Mouse (Mus musculus) heart, adult 18-20 months (tissue): ENCODE data around the gene Kcng1. TPM values are rescaled to one million over a fixed set of nuclear protein-coding genes. Genes with fewer than 3 reads are reported as not detected.

Experiments used
- DNase-seq, 2 experiments: peaks; one replicate each; pipeline ENCODE4 v3.0.0; 2021 to 2022; ENCODE audit warnings: mixed read lengths in 1 of 2
- total RNA-seq, 2 experiments: library from RNA; stranded (reverse); gene quantifications; 2 replicates each; pipeline ENCODE4 v1.2.3; 2021

Gene Kcng1
- total RNA-seq, 2 experiments from 2014 or later: not detected

DNA sequence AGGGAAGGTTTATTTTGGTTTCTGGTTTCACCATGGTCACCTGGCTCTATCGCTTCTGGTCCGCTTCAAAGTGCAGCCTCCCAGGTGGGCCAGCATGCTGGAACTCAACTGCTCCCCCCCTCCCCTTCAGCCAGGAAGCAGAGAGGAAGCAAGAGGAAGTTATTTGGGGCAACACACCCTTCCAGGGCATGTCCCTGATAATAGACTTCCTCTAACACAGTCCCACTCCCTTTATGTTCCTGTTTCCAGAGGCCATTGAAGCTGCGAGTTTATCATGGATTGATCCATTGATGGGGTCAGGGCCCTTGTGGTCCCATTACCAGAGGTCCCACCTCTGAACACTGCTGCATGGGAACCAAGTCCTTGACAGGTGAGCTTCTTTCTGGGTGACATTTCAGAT, 21.4 kb downstream of the Kcng1 start:
- DNase-seq: no peak

DNA sequence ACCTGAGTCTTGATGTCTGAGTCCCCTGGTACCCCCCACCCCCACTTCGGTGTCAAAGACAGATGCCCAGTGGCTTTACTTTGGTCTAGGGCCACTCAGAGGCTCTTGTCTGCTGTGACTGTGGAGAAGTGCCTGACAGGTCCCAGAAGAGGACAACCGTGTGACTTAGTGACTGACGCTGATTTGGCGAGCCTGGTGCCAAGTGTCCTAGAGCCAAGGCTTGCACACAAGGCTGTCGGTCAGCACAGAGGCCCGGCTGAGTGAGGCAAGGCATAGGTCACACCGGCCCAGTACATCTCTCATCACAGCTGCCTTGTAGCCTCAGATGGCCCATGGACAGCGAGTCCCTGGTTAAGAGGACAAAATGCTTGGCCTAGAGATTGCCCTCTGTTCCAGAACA, 22.5 kb downstream of the Kcng1 start:
- DNase-seq: peak; percentile 47 to 60

DNA sequence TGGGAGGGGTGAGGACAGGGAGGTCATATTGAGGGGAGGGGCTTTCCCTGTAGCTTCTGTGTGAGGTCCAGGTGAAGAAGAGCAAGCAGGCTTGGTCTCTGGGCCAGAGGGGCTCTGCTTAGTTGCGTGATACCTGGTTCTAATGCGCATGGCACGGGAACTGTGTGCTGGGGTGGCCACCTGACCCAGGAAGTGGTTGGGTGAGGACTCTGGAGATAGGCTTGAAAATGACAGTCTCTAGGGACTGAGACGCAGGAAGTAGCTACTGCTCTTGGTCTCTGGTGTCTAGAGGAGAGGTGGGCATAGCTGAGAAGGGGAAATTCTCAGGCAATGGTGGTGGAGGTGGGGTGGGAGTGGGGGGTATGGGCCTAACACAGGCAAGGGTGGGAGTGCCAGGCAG, 24.3 kb downstream of the Kcng1 start:
- DNase-seq: no peak

DNA sequence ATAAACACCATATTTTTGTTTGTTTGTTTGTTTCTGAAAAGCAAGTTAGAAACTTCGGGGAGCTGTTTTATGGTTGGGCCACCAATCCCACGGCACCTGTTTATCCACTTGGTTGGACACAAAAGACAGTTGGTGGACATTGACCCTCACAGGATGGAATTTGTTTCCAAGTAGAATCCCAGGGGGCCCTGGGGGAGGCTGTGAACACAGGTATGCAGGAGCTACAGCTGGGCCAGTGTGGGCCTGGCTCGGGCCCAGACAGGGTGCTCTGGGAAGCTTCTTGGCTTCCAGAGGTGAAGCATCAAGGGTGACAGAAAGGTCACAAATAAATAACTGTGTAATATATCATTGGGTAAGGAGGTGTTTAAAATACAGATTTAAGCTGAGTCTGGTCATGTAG, 25.0 kb downstream of the Kcng1 start:
- DNase-seq: no peak

GRCm38 (mm10) chr2:168253822-168254221, 27.7 kb downstream of the Kcng1 start:
- no peak for DNase-seq

DNA sequence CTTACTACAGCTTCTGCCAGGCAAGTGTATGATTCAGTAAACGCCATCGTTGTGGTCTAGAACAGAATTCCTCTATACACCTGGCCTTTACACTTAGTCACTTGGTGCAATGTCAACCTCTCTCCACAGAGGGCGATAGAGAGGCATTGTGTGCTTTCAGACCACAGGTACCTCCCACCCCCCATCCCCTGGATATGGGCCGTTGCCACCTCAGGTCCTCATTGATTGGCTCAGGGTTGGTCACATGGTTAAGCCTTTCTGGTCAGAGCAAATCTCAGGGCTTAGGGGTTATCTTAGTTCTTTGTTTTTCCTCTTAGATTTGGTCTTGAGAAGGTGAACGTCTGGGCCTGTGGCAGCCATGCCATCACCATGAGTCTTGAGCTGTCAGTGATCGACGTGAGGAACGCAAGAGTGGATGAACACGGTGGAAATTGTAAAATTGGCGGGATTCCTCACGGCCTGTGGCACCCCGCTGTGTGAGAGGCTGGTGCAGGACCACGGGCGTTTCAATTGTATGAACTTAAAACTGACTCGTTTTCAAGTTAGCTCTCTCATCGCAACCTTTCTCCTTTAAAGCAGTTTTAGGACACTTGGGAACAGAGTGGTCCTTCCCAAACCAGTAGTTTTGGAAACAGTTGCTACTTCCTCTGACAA, 28.8 kb downstream of the Kcng1 start:
- DNase-seq: no peak

DNA sequence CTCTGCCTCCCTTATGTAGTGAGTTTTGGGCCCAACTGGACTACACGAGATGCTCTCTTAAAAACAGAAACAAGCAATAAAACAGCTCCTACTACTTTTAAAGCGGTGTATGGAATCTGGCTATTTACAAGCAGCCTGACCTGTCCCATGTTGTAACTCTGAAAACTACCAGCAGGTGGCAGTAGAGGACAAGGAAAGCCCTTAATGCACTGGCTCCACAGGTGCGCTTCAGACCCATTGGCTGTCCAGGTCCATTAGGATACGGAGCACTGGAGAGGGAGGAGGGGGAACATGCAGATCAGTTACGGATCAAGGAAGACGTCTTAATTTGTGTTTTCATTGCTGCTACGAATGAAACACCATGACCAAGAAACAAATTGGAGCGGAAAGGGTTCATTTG, 31.3 kb downstream of the Kcng1 start:
- DNase-seq: peak; percentile 72 to 94

- DNase-seq: no peak
Observed at GRCm38 (mm10) chr2:168248856-168249245, 32.7 kb downstream of the Kcng1 start.

DNA sequence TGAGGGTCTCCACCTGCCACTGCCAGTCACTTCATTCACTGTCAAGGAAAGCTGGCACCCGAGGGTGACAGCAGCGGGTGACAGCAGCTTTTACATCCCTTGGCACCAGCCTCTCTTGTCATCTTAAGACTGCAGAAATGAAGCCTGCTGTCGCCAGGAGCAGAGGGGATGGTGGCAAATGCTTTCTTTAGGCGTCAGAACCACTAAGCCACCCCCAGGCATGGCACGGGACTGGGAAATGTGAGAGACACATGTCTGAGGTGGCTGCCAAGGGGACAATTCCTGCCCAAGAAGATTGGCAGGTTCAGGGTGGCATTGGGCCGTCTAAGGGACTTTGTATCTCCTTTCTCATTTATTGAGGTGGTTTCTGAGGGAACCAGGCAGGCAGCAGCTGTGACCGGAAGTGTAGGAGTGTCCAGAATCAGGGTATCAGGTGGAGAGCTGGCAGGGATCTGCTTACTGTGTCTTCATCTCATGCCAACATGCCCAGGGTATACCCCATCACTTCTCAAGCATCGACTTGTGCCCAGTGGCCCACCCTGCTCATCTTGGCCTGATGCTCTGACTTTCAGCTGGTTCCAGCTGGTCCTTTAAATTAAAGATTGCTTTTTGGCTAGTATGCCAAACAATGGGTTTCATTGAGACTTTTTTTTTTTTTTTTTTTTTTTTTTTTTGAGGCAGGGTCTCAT, 33.2 kb downstream of the Kcng1 start:
- DNase-seq: no peak

GRCm38 (mm10) chr2:168245571-168245970, 36.0 kb downstream of the Kcng1 start:
- DNase-seq: no peak

GRCm38 (mm10) chr2:168243278-168243677, 38.3 kb downstream of the Kcng1 start:
- DNase-seq: no peak

GRCm38 (mm10) chr2:168242841-168243240, 38.7 kb downstream of the Kcng1 start:
- DNase-seq: no peak

DNA sequence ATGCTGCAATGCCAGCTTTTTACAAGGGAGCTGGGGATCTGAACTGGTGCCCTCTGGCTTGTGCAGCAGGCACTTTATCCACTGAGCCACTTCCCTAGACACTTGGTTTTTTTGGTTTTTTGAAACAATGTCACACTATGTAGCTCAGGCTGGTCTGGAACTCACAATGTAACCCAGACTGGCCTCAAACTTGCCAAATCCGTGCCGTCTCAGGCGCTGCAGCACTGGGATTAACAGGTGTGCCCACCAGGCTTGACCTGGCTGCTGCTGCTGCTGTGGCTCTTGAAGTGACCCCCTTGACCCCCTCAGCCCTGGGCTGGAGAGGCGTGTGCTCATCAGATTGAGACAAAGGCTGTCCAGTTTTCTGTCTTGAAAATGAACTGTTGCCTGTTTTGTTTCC, 43.2 kb downstream of the Kcng1 start:
- DNase-seq: no peak

GRCm38 (mm10) chr2:168233286-168233685, 48.2 kb downstream of the Kcng1 start:
- no peak for DNase-seq

DNA sequence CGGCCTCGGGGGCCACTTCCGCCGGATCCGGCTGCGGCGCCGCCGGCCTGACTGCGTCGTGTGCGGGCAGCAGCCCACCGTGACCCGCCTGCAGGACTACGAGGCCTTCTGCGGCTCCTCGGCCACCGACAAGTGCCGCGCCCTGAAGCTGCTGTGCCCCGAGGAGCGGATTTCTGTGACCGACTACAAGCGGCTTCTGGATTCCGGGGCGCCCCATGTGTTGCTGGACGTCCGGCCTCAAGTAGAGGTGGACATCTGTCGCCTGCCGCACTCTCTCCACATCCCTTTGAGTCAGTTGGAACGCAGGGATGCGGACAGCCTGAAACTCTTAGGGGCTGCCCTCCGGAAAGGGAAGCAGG, 50.1 kb downstream of the Kcng1 start:
- DNase-seq: no peak

DNA sequence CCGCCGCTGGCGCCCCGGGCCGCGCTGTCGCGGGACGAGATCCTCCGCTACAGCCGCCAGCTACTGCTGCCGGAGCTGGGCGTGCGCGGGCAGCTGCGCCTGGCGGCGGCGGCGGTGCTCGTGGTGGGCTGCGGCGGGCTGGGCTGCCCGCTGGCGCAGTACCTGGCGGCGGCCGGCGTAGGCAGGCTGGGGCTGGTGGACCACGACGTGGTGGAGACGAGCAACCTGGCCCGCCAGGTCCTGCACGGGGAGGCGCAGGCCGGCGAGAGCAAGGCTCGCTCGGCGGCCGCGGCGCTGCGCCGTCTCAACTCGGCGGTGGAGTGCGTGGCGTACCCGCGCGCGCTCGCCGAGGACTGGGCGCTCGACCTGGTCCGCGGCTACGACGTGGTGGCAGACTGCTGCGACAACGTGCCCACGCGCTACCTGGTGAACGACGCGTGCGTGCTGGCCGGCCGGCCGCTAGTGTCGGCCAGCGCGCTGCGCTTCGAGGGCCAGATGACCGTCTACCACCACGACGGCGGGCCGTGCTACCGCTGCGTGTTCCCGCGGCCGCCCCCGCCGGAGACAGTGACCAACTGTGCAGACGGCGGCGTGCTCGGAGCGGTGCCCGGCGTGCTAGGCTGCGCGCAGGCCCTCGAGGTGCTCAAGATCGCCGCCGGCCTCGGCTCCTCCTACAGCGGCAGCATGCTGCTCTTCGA, 50.6 kb downstream of the Kcng1 start:
- no peak for DNase-seq

DNA sequence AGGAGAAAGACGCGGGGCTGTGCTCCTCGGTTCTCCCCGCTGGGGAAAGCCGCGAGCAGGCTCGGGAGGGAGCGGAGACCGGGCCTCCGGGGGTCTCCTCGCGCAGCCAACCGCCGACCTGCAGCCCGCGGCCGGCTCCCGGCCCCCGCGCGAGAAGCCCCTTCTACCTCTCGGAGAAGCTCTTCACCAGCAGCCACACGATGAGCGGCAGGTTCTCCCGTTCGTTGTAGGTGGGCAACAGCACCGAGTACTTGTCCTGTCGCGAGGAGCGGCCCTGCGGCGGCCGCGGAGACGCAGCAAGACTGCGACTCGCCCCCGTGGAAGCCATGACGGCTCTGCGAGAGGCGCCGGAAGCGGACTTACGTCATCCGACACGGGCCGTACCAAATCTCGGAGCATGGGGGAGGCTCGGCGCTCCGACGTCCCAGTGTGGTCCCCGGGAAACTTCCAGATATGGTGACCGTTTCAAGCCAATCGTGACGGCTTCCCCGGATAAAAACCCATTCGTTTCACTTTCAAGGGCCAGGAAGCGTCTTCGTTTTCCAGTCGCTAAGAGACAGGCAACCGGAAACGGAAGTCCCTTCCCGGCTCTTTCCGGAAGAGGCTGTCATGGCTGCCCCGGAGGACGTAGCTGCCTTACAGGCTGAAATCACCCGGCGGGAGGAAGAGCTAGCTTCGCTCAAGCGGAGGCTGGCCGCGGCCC, 51.4 kb downstream of the Kcng1 start, which contains the start of the genes Gm20716, Dpm1 and Mocs3:
Gene Gm20716 (minus strand): TSS at position 339 of the 703 bp plus-strand sequence.
Gene Dpm1 (minus strand): TSS at position 566 of the 703 bp plus-strand sequence.
Gene Mocs3 (plus strand): TSS at position 597 of the 703 bp plus-strand sequence.
- DNase-seq: peak; percentile 92 to 94

- DNase-seq: peak; percentile 36 to 53
Observed at GRCm38 (mm10) chr2:168229116-168230025, 52.2 kb downstream of the Kcng1 start.

- no peak for DNase-seq
Observed at GRCm38 (mm10) chr2:168223326-168223725, 58.2 kb downstream of the Kcng1 start.

DNA sequence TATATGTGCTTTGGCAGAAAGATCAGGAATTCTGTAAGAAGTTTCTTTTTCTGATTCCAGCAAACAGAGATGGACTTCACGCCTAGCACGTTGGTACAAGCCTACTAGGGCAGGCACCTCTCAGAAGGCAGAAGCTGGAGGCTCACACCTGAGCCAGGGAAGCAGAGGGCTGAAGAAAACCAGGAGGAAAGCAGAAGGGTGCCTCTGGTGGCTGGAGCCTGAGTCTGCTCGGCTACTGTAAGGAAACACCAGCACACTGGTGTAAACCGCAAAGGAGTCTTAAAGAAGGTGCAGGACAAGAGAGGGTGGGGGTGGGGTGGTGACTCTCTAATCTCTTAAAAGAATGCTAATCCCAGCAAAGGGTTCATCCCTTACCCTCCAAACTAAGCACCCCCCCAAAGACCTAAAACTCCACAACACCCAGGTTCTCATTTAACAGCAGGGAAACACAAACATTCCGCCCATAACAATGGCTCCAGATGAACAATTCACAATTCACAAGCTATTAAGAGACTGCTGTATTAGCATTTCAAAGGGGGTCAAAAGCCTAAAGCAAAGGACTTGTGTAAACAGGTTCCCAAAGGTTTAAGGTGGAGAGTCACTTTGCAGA, 67.6 kb downstream of the Kcng1 start:
- DNase-seq: no peak
